Mouse (Mus musculus) cerebellum, adult 2 months (tissue): Measurements from ENCODE around the gene Eef1a2. TPM values are rescaled to one million over a fixed set of nuclear protein-coding genes. Genes with fewer than 3 reads are reported as not detected.
A peak's percentile ranks its signal among the peaks of the same experiment; 100 is the strongest.

Source experiments
- DNase-seq, 2 experiments: peaks; one replicate each; pipeline ENCODE4 v3.0.0; 2021
- H3K27ac ChIP-seq: fragments of 200-500 bp; 2 replicates; pipeline ENCODE4 v1.5.1; 2012; ENCODE audit warnings: low read length, control low read depth, inconsistent platforms; ENCODE audit not compliant: insufficient read depth
- H3K27me3 ChIP-seq: fragments of 200-500 bp; 2 replicates; pipeline ENCODE4 v1.6.1; 2012; ENCODE audit warnings: inconsistent platforms, mild to moderate bottlenecking, low read length, moderate library complexity; ENCODE audit not compliant: control insufficient read depth, insufficient read depth
- H3K4me1 ChIP-seq: fragments of 200-500 bp; 2 replicates; pipeline ENCODE4 v1.6.1; 2011; ENCODE audit warnings: low read length; ENCODE audit not compliant: control insufficient read depth, insufficient read depth
- H3K4me3 ChIP-seq: fragments of 200-500 bp; replicated peaks from 2 replicates; pipeline ENCODE3; 2011; ENCODE audit warnings: mild to moderate bottlenecking, low read depth, low read length, control low read depth; ENCODE audit not compliant: insufficient read depth
- CTCF ChIP-seq: fragments of 200-500 bp; IDR thresholded peaks from 2 replicates; pipeline ENCODE4 v1.5.1; 2011; ENCODE audit warnings: low read depth, mild to moderate bottlenecking, control low read depth, low read length, moderate library complexity, borderline replicate concordance; ENCODE audit not compliant: insufficient read depth
- POLR2A ChIP-seq: fragments of 200-500 bp; IDR thresholded peaks from 2 replicates; pipeline ENCODE4 v1.6.1; 2011; ENCODE audit warnings: low read length, control low read depth, borderline replicate concordance; ENCODE audit not compliant: insufficient read depth
- WGBS: fragments of 180-500 bp; shearing (Covaris S2); methylation state at CpG from one replicate; pipeline ENCODE4 v1.1.7; 2018; 5-methylcytosine and 5-hydroxymethylcytosine counted together
- polyA plus RNA-seq: library from polyadenylated mRNA; depleted of rRNA; stranded (reverse); fragments of >200 nt; gene quantifications from 2 replicates; pipeline ENCODE4 v1.2.3, GENCODE M21; 2012

Eef1a2 gene
- polyA plus RNA-seq, 1 experiment = 1,226 TPM

DNA sequence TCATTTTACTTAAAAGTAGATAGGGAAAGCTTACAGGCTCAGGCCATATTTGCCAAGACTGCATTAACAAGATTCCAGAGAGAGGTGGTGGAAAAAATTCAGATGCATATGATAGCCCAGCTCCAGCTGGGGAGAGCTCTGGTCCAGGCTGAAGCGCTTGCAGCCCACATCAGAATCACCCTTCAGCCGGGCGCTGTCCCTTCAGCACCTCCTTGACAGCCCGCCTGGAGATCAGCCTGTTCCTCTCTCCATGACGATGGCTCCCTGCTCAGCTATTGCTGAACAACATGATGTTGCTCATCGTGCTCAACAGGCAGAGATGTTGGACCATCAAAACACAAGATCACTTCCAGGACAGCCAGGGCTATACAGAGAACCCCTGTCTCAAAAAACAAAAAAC, 19.9 kb downstream of the Eef1a2 start:
- DNase-seq = no peak
- TF ChIP-seq CTCF (no peak), POLR2A (no peak)
- Histone ChIP-seq H3K4me3 (no peak overlapping the region), H3K27ac (no peak overlapping the region), H3K4me1 (peaks cover 35% of the 10 kb centered on the region), H3K27me3 (no peaks in the 10 kb centered on the region)
- 53% methylated on average over 6 of the region's 6 CpGs for WGBS

DNA sequence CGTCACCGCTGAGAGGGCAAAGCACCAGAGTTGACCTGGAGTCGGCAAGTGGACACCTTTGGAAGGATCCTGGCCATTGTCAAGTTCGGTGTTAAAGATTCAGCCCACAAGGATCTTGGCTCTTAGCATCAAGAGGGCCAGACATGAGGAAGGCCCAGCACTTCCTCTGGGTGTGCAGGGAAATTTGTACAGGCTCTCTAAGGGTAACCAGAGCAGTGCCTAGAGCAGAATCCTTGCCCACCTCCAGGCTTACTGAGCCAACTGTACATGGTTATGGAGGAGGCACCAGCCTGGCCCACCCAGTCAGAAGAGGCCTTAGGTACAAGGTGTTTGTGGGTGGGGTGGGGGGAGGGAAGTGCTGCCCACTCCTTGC, 21.4 kb downstream of the Eef1a2 start:
- DNase-seq = no peak
- TF ChIP-seq CTCF = no peak
- no peak for TF ChIP-seq POLR2A
- Histone ChIP-seq H3K4me3 (peak overlapping the region; percentile 66), H3K27me3 (no peaks in the 10 kb centered on the region), H3K4me1 (peaks cover 38% of the 10 kb centered on the region), H3K27ac (peak overlapping the region; percentile 9; the same call in 1 of the 2 replicates)
- 3% methylated on average over 4 of the region's 4 CpGs for WGBS

DNA sequence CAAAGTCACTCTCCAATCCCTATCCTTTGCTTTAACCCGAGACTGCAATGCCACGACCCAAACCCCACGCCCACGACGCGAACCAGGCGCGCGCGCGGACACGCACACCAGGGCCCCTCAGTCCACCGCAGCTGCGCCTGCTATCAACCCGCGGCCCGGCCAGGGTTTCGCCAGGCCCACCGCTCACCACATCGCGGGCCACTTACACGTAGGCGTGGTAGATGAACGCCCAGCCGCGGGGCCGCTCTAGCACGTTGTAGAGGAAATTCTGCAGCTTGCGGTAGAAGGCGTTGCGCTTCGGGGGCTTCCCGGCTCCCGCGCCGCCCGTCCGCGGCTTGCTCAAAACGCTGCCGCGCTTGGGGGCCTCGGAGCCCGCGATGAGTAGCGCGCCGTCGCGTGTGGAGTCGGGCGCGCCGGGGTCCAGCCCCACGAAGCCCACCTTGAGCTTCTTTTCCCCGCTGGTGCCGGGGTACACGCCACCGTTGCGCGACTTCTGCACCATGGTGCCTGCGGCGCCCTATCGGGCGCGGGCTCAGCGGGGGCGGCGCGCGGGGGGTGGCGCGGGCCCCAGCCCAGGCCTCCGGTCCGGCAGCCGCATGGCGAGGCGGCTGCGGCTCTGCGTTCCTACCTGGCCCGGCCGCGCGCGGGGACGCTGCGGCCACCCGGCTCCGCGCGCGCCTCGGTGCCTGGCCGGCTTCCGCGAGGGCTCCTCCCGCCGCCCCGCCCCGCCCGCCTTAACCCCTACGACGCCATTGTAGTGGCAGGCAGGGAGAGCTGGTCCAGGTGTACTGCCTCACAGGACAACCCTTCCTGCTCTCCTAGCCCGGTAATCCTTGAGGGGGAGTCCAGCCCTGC, 22.0 kb downstream of the Eef1a2 start, which contains the start of gene Kcnq2:
Gene Kcnq2 (minus strand): TSS at position 710 of the 855 bp plus-strand sequence.
- DNase-seq = peak; percentile 73
- WGBS = under 1% methylated on average over 104 of the region's 104 CpGs
- Histone ChIP-seq H3K4me3 (peak within 1 kb of the TSS; percentile 89), H3K4me1 (peaks cover 37% of the 10 kb centered on the region), H3K27me3 (no peaks in the 10 kb centered on the region), H3K27ac (peak within 1 kb of the TSS; percentile 75)
- TF ChIP-seq CTCF (no peak), POLR2A (no peak)

DNA sequence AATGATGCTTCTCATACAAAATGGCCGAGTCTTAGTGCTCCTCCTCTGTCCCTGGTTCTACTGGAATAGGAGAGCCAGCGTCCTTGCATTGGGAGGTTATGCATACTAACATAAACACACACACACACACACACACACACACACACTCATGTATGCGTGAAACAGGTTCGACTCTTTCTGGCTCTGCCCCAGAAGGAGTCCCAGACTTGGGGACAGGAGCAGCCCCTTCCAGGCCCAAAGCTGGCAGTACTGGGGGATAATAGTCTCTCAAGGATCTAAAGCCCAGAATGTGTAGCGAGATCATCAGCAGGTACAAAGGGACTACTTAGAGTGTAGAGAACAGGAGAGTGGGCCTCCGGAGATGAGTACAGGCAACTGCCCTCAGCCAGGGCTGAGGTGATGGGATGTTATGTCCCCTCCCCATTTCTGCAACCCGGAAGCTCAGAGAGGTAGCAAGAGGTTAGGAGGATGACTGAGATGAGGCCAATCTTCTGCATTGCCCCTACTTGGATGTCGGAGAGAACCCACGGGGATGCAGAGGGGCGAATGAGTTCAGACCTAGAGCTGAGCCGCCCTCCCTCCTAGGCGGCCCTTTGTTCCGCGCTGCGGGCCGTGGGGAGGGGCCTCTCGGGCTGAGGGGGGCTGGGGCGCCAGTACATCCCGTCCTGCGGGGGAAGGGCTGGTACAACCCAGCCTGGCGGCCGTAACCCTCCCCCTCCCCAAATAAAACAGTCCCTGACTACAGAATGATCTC, 22.8 kb downstream of the Eef1a2 start:
- H3K4me1 ChIP-seq = peaks cover 34% of the 10 kb centered on the region

DNA sequence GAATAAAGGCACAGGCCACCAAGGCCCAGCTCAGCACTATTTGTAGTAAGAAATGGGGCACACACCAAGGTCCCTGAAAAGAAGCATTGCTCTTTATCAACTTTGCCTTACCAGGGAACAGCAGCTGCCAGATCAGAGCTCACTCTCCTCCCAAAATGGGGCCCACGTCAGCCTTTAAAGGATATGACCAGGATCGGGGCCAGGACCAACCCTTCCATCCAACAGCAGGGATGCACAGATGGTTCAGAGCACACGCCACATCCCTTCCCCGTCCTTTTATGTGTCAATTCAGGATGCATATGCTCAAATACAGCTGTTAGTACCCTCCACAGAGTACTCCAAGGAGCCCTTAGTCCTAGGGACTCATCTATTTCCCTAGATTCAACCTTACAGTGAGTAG, 26.6 kb downstream of the Eef1a2 start:
- Histone ChIP-seq H3K27ac (peak overlapping the region; percentile 54; the same call in 1 of the 2 replicates), H3K27me3 (no peaks in the 10 kb centered on the region), H3K4me1 (peaks cover 34% of the 10 kb centered on the region), H3K4me3 (no peak overlapping the region)
- TF ChIP-seq CTCF (no peak), POLR2A (no peak)
- 6% methylated on average over 4 of the region's 4 CpGs for WGBS
- peak in 1 of 2 experiments; percentile 50 for DNase-seq

More for the DNA sequence above, 22.8 kb downstream of the Eef1a2 start:
- peak; percentile 46 to 65 for DNase-seq
- H3K4me3 ChIP-seq = peak overlapping the region; percentile 89
- TF ChIP-seq CTCF (no peak), POLR2A (no peak)
- peak overlapping the region; percentile 75 for H3K27ac ChIP-seq
- H3K27me3 ChIP-seq = no peaks in the 10 kb centered on the region
- WGBS = 3% methylated on average over 22 of the region's 22 CpGs

DNA sequence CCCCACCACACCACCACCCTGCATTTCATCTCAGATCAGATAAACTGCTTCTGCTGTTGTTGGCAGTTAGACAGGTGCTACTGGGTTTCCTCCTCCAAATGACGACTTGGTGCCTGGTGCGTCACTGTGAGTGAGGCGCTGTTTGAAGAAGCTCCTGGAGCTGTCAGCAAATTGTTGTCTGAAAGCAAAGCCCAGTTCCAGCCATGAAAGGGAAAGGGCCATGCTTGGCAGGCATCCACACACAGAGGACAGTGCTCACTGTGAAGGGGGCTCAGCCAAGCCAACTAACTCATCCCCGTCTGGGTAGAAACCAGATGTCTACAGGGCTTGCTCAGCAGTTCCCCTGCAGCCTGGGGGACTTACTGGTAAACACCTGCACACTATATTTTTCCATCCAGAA, 27.9 kb downstream of the Eef1a2 start:
- Histone ChIP-seq H3K4me3 (no peak overlapping the region), H3K27ac (no peak overlapping the region), H3K4me1 (peaks cover 40% of the 10 kb centered on the region), H3K27me3 (no peaks in the 10 kb centered on the region)
- no peak for TF ChIP-seq CTCF
- TF ChIP-seq POLR2A = no peak
- WGBS = 24% methylated on average over 4 of the region's 4 CpGs
- peak in 1 of 2 experiments; percentile 39 for DNase-seq

DNA sequence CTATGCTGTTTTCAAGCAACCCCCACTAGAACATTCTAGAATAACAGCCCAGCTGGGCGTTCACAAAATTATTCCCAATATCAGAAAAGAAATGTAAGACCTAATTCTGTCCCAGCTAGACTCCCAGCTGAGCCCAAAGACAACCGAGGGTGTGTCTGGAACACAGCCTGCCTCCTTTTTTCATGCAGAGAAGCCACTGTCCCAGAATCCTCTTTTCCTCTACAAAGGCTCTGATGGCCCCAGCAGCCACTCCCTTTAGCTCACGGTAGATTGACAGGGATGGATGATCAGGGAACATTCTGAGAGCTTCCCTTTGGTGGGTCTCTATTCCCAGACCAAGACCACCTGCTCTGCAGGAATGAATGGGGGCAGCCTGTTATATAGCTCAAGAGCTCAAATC, 29.0 kb downstream of the Eef1a2 start:
- no peaks in the 10 kb centered on the region for H3K27me3 ChIP-seq

More for the DNA sequence above, 29.0 kb downstream of the Eef1a2 start:
- Histone ChIP-seq H3K4me1 (peaks cover 44% of the 10 kb centered on the region), H3K4me3 (no peak overlapping the region), H3K27ac (no peak overlapping the region)
- no peak for TF ChIP-seq CTCF
- TF ChIP-seq POLR2A = no peak
- no peak for DNase-seq
- WGBS = 46% methylated on average over 3 of the region's 3 CpGs
